Mouse (Mus musculus) heart, embryonic 13.5 days (tissue): ENCODE measurements around the gene Shd. TPM values are rescaled to one million over a fixed set of nuclear protein-coding genes. Genes with fewer than 3 reads are reported as not detected.

Experiments used
- ATAC-seq: fragments of 200-750 bp; cut with Nextera tagmentation; 2 replicates; pipeline ENCODE4 v1.8.0; 2017; ENCODE audit warnings: moderate TSS enrichment; ENCODE audit not compliant: insufficient number of reproducible peaks, low FRiP score, low TSS enrichment; ENCODE audit errors: extremely low read depth
- H3K27ac ChIP-seq: fragments of 300-500 bp; sonication (generic); replicated peaks from 2 replicates; pipeline ENCODE4 v1.5.1; 2015; ENCODE audit warnings: moderate library complexity, mild to moderate bottlenecking, inconsistent platforms
- H3K27me3 ChIP-seq: fragments of 300-500 bp; sonication (generic); replicated peaks from 2 replicates; pipeline ENCODE4 v1.6.1; 2015; ENCODE audit warnings: mild to moderate bottlenecking, inconsistent platforms
- H3K36me3 ChIP-seq: fragments of 300-500 bp; sonication (generic); 2 replicates; pipeline ENCODE4 v1.6.1; 2015; ENCODE audit warnings: mild to moderate bottlenecking, inconsistent platforms
- H3K4me1 ChIP-seq: fragments of 300-500 bp; sonication (generic); 2 replicates; pipeline ENCODE4 v1.6.1; 2015; ENCODE audit warnings: inconsistent platforms
- H3K4me2 ChIP-seq: fragments of 300-500 bp; sonication (generic); 2 replicates; pipeline ENCODE4 v1.6.1; 2015; ENCODE audit warnings: inconsistent platforms, mild to moderate bottlenecking, moderate library complexity
- H3K4me3 ChIP-seq: fragments of 300-500 bp; sonication (generic); 2 replicates; pipeline ENCODE4 v1.5.1; 2015; ENCODE audit warnings: moderate library complexity, mild to moderate bottlenecking, inconsistent platforms
- H3K9ac ChIP-seq: fragments of 300-500 bp; sonication (generic); 2 replicates; pipeline ENCODE4 v1.6.1; 2015; ENCODE audit warnings: inconsistent platforms, mild to moderate bottlenecking, moderate library complexity
- H3K9me3 ChIP-seq: fragments of 300-500 bp; sonication (generic); 2 replicates; pipeline ENCODE4 v1.6.1; 2016; ENCODE audit warnings: inconsistent platforms
- WGBS: fragments of 180-500 bp; shearing (Covaris S2); methylation state at CpG from one replicate; pipeline ENCODE4 v1.1.7; 2015; ENCODE audit warnings: mixed read lengths; 5-methylcytosine and 5-hydroxymethylcytosine counted together
- polyA plus RNA-seq: library from polyadenylated mRNA; unstranded; fragments of >200 nt; fragmentation: Nextera tagmentation; extraction: Ambion mirVana; gene quantifications from 2 replicates; pipeline ENCODE4 v1.2.1, GENCODE M21; 2015

The Shd gene
- polyA plus RNA-seq, 1 experiment from 2014 or later, result 7.9 TPM

DNA sequence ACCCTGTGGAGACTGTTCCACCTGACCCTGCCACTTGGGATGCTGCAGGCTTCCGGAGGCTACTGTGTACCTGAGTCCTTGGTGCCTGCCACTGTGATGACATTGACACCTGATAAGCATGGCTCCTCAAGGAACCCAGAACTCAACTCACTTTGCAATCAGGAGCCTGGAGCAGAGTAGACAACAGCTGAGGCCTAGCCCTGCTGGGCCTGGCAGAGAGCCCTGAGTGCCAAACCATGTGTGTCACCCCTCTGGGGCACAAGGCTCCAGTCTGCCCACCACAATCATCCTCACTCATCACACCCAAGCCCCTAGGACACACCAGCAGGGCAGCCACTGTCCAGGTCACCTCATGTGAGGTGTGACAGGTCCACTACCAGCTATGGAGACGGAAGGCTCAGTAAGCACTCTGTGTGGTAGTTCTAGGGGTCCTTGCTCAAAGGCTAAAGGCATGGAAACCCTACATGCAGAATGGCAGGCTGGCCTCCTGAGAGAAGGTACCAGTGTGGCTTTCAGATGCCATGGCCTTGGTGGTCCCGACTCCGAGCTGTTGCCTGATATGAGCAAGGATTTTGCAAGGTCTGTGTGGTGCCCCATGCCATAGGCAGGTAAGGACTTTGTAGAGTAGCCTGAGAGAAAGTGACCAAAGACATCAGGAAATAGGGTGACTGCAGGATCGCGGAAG, 50.3 kb downstream of the Shd start:
- no peak overlapping the region for H3K27ac ChIP-seq
- H3K4me2 ChIP-seq, result no peak overlapping the region
- 83% methylated on average over 6 of the region's 6 CpGs for WGBS
- H3K27me3 ChIP-seq, result no peaks in the 10 kb centered on the region
- no peak overlapping the region for H3K4me3 ChIP-seq
- ATAC-seq, result no peak
- H3K36me3 ChIP-seq, result peaks cover 66% of the 10 kb centered on the region
- H3K9ac ChIP-seq, result peak overlapping the region; percentile 2; the same call in 1 of the 2 replicates
- H3K4me1 ChIP-seq, result peaks cover 48% of the 10 kb centered on the region
- H3K9me3 ChIP-seq, result no peaks in the 10 kb centered on the region

- Histone ChIP-seq H3K36me3 (peaks cover 58% of the 10 kb centered on the region), H3K4me3 (no peak overlapping the region), H3K27me3 (no peaks in the 10 kb centered on the region), H3K4me1 (peaks cover 56% of the 10 kb centered on the region), H3K9ac (no peak overlapping the region), H3K9me3 (no peaks in the 10 kb centered on the region), H3K4me2 (no peak overlapping the region), H3K27ac (no peak overlapping the region)
- no peak for ATAC-seq
- WGBS, result 73% methylated on average over 4 of the region's 4 CpGs
Measured at GRCm38 (mm10) chr17:56021161-56021910, 51.1 kb downstream of the Shd start.

DNA sequence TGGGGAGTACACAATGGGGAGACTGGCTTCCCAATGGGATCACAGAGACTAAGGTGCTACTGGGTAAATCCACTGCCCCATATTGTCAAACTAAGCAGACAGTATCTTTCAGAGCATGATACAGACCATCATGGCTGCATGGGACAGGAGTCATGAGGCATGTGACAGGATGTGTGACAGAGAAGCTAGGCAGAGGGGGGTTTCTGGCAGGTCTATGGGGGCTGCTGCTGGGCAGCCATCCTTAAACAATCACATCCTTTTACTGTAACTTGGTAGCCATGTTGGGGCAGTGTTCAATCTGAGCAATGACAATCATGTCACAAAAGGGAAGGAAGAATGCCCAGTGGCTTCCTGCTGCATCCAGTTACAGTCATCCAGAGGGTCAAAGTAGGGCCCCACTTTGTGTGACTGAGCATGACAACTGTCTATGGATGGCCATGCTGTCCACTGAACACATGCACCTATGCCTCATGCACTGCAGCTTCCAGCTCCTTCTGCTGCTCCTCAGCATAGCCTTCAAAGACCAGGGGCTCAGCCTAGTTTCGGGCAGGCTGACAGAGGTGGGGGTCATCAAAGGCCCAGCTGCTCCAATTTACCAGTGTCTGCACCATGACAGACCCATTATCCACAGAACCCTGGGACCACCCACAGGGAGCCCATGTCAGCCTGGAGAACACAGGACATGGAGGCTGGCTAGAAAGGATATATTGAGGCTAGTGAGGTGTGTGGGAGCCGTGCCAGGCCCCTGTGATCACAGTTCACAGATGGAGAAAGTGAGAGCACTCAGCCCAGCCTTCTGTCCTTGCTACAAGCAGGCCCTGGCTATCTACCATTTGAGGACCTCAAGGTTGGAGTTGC, 52.1 kb downstream of the Shd start:
- Histone ChIP-seq H3K4me2 (no peak overlapping the region), H3K4me3 (no peak overlapping the region), H3K9ac (no peak overlapping the region), H3K27ac (0 out of 2 replicates have a peak overlapping the region, but pooled peaks have one; percentile 54), H3K36me3 (peaks cover 48% of the 10 kb centered on the region), H3K9me3 (no peaks in the 10 kb centered on the region), H3K4me1 (peaks cover 66% of the 10 kb centered on the region), H3K27me3 (no peaks in the 10 kb centered on the region)
- WGBS, result 82% methylated on average over 2 of the region's 2 CpGs
- no peak for ATAC-seq

- Histone ChIP-seq H3K27me3 (no peaks in the 10 kb centered on the region), H3K4me1 (peaks cover 72% of the 10 kb centered on the region), H3K4me3 (no peak overlapping the region), H3K27ac (peak overlapping the region; percentile 54; the same call in 1 of the 2 replicates), H3K4me2 (no peak overlapping the region), H3K36me3 (peaks cover 42% of the 10 kb centered on the region), H3K9me3 (no peaks in the 10 kb centered on the region), H3K9ac (no peak overlapping the region)
- 82% methylated on average over 4 of the region's 4 CpGs for WGBS
- ATAC-seq, result no peak
Measured at GRCm38 (mm10) chr17:56022989-56023290, 52.7 kb downstream of the Shd start.

GRCm38 (mm10) chr17:56023386-56023785, 53.1 kb downstream of the Shd start:
- H3K4me3 ChIP-seq, result no peak overlapping the region
- peaks cover 76% of the 10 kb centered on the region for H3K4me1 ChIP-seq
- H3K36me3 ChIP-seq, result peaks cover 40% of the 10 kb centered on the region
- H3K9ac ChIP-seq, result peak overlapping the region; percentile 48; the same call in 1 of the 2 replicates
- H3K4me2 ChIP-seq, result no peak overlapping the region
- H3K27ac ChIP-seq, result peak overlapping the region; percentile 54
- no peaks in the 10 kb centered on the region for H3K9me3 ChIP-seq
- 30% methylated on average over 5 of the region's 5 CpGs for WGBS
- ATAC-seq, result no peak
- no peaks in the 10 kb centered on the region for H3K27me3 ChIP-seq

DNA sequence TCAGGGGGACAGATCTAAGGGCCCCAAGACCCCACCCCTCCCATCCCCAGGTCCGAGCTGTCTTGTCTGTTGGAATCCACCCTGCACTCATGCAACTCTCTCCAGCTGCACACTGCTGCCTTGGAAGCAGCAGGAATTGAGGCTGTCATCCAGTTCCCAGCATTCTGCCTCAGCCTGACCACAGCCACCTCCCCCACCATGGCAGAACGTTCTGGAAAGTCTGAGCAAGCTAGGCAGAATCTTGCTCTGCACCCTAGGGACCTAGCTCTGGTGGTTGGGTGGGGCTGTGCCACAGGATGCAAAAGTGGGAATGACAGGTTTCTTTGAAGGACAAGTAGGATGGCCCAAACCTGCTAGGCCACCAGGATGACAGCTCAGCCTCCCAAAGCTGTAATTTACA, 54.2 kb downstream of the Shd start:
- Histone ChIP-seq H3K9ac (peak overlapping the region; percentile 47; the same call in 1 of the 2 replicates), H3K36me3 (peaks cover 40% of the 10 kb centered on the region), H3K27ac (peak overlapping the region; percentile 68), H3K9me3 (no peaks in the 10 kb centered on the region), H3K4me3 (no peak overlapping the region), H3K4me2 (no peak overlapping the region), H3K4me1 (peaks cover 81% of the 10 kb centered on the region), H3K27me3 (no peaks in the 10 kb centered on the region)
- 58% methylated on average over 2 of the region's 2 CpGs for WGBS
- no peak for ATAC-seq

DNA sequence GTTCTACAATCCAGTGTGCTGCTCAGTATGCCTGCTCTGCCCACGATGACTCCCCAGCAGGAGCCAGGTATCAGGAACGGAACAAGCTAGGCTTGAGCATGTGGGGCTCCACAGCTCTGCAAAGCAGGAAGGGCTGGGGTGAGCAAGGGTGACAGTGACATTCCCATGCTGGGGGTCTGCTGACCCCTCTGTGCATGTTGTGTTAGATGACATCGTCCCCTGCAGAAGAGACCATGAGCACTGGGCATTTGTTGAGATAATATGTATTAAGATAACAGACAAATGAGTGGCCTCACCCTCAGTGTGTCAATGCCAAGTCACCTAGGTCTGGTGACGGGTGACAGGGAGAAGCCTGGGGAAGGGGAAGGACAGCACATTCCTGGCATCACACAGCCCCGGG, 54.7 kb downstream of the Shd start:
- H3K27ac ChIP-seq, result peak overlapping the region; percentile 68

More for the DNA sequence above, 54.7 kb downstream of the Shd start:
- Histone ChIP-seq H3K4me2 (no peak overlapping the region), H3K9ac (peak overlapping the region; percentile 47; the same call in 1 of the 2 replicates), H3K36me3 (peaks cover 39% of the 10 kb centered on the region), H3K27me3 (no peaks in the 10 kb centered on the region), H3K4me1 (peaks cover 81% of the 10 kb centered on the region), H3K9me3 (no peaks in the 10 kb centered on the region), H3K4me3 (no peak overlapping the region)
- ATAC-seq, result no peak
- WGBS, result 34% methylated on average over 5 of the region's 5 CpGs

Other genes starting within 250 kb of the Shd start
- gene Adgre4, start 220.5 kb upstream of the Shd start, polyA plus RNA-seq, result 0.13 and 0.16 TPM in 2 replicates
- 5.7 and 6.0 TPM in 2 replicates for gene Zfp119a, start 91.5 kb upstream of the Shd start, polyA plus RNA-seq
- 6.4 and 7.9 TPM in 2 replicates for gene Zfp959, start 78.4 kb upstream of the Shd start, polyA plus RNA-seq
- gene Zfp119b, start 21.0 kb upstream of the Shd start, polyA plus RNA-seq, result 3.6 and 4.3 TPM in 2 replicates
- gene Ebi3, start 17.8 kb upstream of the Shd start, polyA plus RNA-seq, result 0.34 and 1.3 TPM in 2 replicates
- 18.0 and 18.8 TPM in 2 replicates for gene Yju2, start 11.4 kb upstream of the Shd start, polyA plus RNA-seq
- gene Fsd1, start 16.0 kb downstream of the Shd start, polyA plus RNA-seq, result 4.5 and 5.0 TPM in 2 replicates
- 11.9 and 14.6 TPM in 2 replicates for gene Stap2, start 35.1 kb downstream of the Shd start, polyA plus RNA-seq
- gene Mpnd, start 35.2 kb downstream of the Shd start, polyA plus RNA-seq, result 62.1 and 68.1 TPM in 2 replicates
- gene Sh3gl1, start 66.2 kb downstream of the Shd start, polyA plus RNA-seq, result 85.0 and 87.6 TPM in 2 replicates
- gene Chaf1a, start 70.0 kb downstream of the Shd start, polyA plus RNA-seq, result 14.1 and 14.2 TPM in 2 replicates
- 37.8 and 44.2 TPM in 2 replicates for gene Ubxn6, start 104.6 kb downstream of the Shd start, polyA plus RNA-seq
- 75.0 and 89.0 TPM in 2 replicates for gene Hdgfl2, start 109.2 kb downstream of the Shd start, polyA plus RNA-seq
- gene Plin4, start 139.3 kb downstream of the Shd start, polyA plus RNA-seq, result 0.05 and 0.07 TPM in 2 replicates
- 0.19 and 0.47 TPM in 2 replicates for gene Plin5, start 147.1 kb downstream of the Shd start, polyA plus RNA-seq
- 0.27 TPM in 1 of 2 replicates, not detected in the other for gene Lrg1, start 151.5 kb downstream of the Shd start, polyA plus RNA-seq
- 0.55 and 0.59 TPM in 2 replicates for gene Sema6b, start 169.9 kb downstream of the Shd start, polyA plus RNA-seq
- 6.5 and 6.9 TPM in 2 replicates for gene Tnfaip8l1, start 192.0 kb downstream of the Shd start, polyA plus RNA-seq
- 80.5 and 91.1 TPM in 2 replicates for gene Mydgf, start 213.5 kb downstream of the Shd start, polyA plus RNA-seq
- 21.8 and 22.4 TPM in 2 replicates for gene Dpp9, start 248.4 kb downstream of the Shd start, polyA plus RNA-seq